Mouse (Mus musculus) ZHBTc4 (cell line): ENCODE measurements around the gene Lrpprc.

ENCODE experiments used
- DNase-seq: peaks from one replicate; pipeline ENCODE4 v3.0.0-alpha.2; 2011; ENCODE audit warnings: low read depth, low spot score

Gene Lrpprc

GRCm38 (mm10) chr17:84672376-84673369, 117.9 kb downstream of the Lrpprc start:
- DNase-seq = no peak

GRCm38 (mm10) chr17:84667848-84668247, 122.7 kb downstream of the Lrpprc start:
- DNase-seq = peak; percentile 1

- DNase-seq = no peak
Measured at GRCm38 (mm10) chr17:84665691-84666090, 124.9 kb downstream of the Lrpprc start.

- DNase-seq = no peak
Measured at GRCm38 (mm10) chr17:84665053-84665452, 125.5 kb downstream of the Lrpprc start.

GRCm38 (mm10) chr17:84658951-84659350, 131.6 kb downstream of the Lrpprc start:
- DNase-seq = no peak

- no peak for DNase-seq
Measured at GRCm38 (mm10) chr17:84658195-84658594, 132.4 kb downstream of the Lrpprc start.

- no peak for DNase-seq
Measured at GRCm38 (mm10) chr17:84657782-84658181, 132.8 kb downstream of the Lrpprc start.

- no peak for DNase-seq
Measured at GRCm38 (mm10) chr17:84657422-84657732, 133.2 kb downstream of the Lrpprc start.

- DNase-seq = no peak
Measured at GRCm38 (mm10) chr17:84656653-84657421, 133.8 kb downstream of the Lrpprc start.

- DNase-seq = no peak
Measured at GRCm38 (mm10) chr17:84656205-84656604, 134.4 kb downstream of the Lrpprc start.
